Mouse (Mus musculus) left cerebral cortex, adult 6 months (tissue): ENCODE results near the gene Babam2. TPM values are rescaled to one million over a fixed set of nuclear protein-coding genes. Genes with fewer than 3 reads are reported as not detected.

ENCODE experiments used
- long read RNA-seq, 2 experiments: library from polyadenylated mRNA; unstranded; transcript quantifications; one replicate each; pipeline ENCODE4 v2.0.0; 2019 to 2020
- polyA plus RNA-seq: library from polyadenylated mRNA; unstranded; fragments of <200 nt; fragmentation: Nextera tagmentation; gene quantifications from 2 replicates; pipeline ENCODE4 v1.2.3, GENCODE M21; 2021

Gene Babam2
- 71.6 and 74.9 TPM in 2 replicates for polyA plus RNA-seq
- long read RNA-seq, experiment 1, transcript Babam2-209 (12 exons, 1,888 nt), result major isoform, 145 of 160 reads
- long read RNA-seq, experiment 1, partial matches to known transcripts, result 7 of 160 reads
- long read RNA-seq, experiment 1, other reads (novel, unspliced or antisense), result 7 of 160 reads
- long read RNA-seq, experiment 2, transcript Babam2-209 (12 exons, 1,888 nt), result major isoform, 51 of 69 reads
- long read RNA-seq, experiment 2, partial matches to known transcripts, result 14 of 69 reads
- long read RNA-seq, experiment 2, other reads (novel, unspliced or antisense), result 2 of 69 reads

DNA sequence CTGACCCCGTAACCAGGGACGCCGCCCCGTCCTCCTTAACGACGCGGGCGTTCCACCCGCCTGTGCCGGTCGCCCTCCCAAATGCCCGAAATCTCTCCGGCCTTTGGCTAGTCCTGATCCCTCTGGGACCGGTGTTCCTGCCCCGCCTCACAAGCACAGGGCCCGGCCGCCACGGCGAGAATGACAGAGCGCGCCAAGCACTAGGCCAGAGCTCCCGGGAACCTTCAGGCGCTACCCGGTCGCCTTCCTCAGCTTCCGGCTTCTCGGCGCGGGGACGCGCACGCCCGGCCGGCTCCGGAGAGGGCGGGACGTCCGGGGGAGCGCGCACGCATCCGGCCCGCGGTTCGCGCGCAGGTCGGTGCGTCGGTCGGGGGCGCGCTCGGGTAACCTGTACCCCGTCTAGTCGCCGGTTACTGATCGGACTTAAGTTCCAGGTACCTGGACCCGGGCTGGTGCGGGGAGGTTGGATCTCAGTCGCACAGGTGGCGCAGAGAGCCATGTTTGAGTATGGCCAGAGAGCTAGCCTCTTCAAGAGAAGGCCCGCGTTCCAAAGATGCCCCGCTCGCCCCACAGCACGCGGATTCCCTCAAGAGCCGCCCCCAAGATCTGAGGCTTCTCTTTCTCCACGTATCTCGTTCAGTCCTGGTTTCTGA is at the start of gene Babam2:
TSS of gene Babam2 (plus strand) at position 41 of the 653 bp plus-strand sequence.

DNA sequence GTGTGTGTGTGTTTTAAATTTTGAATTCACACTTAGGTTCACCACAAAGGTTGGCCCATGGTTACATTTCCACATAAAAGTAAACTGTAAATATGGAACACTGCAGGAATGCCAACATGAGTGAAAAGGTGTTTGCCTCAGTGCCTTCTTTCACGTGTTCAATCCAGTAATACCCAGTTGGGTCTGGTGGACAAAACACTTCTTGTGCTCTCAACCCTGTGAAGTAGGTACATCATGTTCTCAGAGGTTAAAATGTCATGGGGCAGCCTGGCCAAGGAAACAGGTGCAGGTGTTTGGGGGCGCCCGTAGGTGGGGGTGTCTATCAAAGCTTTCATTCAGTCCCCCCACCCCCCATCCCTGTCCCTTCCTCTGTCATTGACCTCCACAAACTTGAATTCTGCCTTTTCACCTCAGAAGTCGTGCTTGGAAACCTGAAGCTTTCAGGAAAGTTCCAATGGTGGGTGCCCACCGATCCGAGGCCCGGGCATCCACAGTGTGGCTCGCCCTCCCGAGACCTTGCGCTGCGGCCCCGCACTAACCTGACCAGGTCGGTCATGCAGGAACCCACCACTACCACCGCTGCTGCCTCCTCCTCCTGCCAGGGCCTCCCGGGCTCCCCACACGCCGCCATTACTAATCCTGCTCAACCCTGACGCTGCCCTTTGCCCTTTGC is 377 bp upstream of the Babam2 start, which contains the start of gene Rbks:
TSS of gene Rbks (minus strand) at position 657 of the 673 bp plus-strand sequence.

Other genes with a start within 250 kb of the Babam2 start
- 20.0 and 27.1 TPM in 2 replicates for gene Zfp512, start 245.3 kb upstream of the Babam2 start, polyA plus RNA-seq
- not detected in 2 replicates for gene 4930548H24Rik, start 211.9 kb upstream of the Babam2 start, polyA plus RNA-seq
- gene Gpn1, start 202.9 kb upstream of the Babam2 start, polyA plus RNA-seq, result 34.5 and 51.0 TPM in 2 replicates
- gene Slc4a1ap, start 170.7 kb upstream of the Babam2 start, polyA plus RNA-seq, result 13.1 and 14.3 TPM in 2 replicates
- gene Supt7l, start 169.9 kb upstream of the Babam2 start, polyA plus RNA-seq, result 9.0 and 10.8 TPM in 2 replicates
- gene Mrpl33, start 100.7 kb upstream of the Babam2 start, polyA plus RNA-seq, result 276 and 315 TPM in 2 replicates
- gene Rbks, start 57 bp upstream of the Babam2 start, polyA plus RNA-seq, result 2.5 and 2.8 TPM in 2 replicates